Mouse (Mus musculus): ENCODE data around the gene Kif26b.

Kif26b gene

DNA sequence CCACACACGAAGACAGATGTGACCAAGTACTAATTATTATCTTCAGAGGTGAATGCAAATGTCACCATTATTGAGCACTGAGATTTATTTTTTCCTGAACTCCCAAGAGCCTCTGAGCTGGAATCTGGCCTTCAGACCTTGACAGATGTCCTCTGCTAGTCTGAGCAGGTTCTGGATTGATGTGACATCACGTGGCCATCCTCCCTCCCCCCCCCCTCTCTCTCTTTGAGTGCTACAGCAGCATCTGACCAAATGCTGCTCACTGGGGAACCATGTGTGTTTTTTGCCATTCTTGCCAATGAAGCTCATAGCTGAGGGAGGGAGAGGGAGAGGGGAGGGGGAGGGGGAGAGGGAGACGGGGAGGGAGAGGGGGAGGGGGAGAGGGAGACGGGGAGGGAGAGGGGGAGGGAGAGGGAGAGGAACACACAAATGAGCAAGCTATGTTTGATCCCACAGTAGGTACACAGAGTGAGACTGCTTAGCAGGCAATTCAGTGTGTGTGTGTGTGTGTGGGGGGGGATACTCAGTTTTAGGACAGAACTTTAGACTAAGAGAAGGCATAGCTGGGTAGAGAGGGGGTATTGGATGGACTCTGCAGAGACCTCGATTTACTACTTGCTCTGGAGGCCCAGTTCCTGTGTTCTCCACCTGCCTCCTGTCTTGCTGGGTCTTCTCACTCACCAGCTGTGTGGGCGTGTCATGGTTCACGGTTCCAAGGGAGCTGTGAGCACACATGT, 241.9 kb downstream of the Kif26b start:
- peak; percentile 68 for DNase-seq (ENCODE audit: low read depth, low spot score)

DNA sequence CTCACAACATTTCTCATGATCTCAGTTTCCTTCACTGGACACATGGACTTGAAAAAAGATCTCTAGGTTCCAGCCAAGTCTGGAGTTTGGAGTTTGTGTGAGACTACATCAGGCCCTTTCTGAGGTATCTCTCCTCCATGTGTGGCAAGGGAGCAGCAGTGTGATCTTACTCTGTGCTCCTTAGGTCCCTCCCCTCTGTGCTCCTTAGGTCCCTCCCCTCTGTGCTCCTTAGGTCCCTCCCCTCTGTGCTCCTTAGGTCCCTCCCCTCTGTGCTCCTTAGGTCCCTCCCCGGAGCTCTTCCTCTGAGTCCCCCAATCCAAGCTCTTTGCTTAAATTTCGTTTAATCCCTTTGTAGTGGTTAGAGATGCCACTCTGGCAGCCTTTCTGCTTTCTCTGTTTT, 250.8 kb downstream of the Kif26b start:
- DNase-seq (ENCODE audit: low read depth, low spot score) = no peak

DNA sequence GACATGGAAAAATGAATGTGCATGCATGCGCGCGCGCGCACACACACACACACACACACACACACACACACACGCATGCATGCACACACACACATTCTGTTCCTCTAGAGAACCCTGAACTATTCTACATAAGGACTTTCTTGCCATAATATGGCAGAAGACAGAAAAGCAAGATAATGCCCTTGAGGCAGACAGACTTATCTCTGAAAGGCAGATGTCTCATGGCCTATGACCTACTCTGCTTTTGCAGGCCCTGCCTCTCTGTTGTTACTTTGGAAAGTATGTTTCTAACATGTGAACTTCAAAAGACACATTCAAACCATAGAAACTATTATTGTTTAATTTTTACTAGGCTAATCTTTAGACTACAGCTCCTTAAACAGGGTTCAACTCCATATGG, 255.1 kb downstream of the Kif26b start:
- DNase-seq (ENCODE audit: low read depth, low spot score) = no peak

DNA sequence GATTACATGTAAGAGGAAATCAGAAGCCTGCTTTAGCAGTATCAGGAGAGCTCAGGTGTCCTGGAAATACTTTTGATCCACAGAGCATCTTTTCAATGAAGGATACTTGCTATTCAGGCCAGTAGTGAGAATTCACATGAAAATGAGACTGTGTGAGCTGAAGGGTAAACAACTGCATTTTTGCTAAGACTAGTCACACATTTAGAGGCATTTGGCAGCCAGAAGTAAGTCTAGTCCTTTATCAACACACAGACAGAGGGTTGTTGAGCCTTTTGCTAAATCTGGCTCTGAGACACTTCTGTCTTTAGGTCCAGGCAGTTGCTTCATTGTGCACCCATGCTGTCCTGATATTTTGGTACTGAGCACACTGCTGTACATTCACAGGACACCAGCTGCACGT, 262.3 kb downstream of the Kif26b start:
- DNase-seq (ENCODE audit: low read depth, low spot score) = no peak

DNA sequence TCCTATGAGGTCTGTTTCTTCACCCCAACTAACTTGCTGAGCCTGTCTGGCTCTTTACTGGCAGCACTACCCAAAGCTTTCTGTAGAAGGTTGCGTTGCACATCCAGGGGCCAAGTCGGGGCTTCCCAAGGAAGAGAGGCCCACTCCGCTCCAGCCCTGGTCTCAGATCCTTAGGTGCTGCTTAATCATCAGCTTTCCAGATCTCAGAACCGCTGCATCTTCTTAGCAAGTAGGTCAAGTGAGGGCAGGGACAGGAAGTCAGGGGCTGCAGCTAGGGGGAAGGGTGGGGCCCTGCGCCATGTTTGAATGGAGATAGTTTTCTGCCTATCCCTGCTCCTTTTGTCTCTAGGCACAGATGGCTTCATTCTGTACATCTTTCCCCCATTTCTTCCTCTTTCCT, 263.8 kb downstream of the Kif26b start:
- DNase-seq (ENCODE audit: low read depth, low spot score) = no peak

GRCm38 (mm10) chr1:178794866-178795265, 265.9 kb downstream of the Kif26b start:
- DNase-seq (ENCODE audit: low read depth, low spot score) = no peak

GRCm38 (mm10) chr1:178797388-178797787, 268.5 kb downstream of the Kif26b start:
- DNase-seq (ENCODE audit: low read depth, low spot score) = no peak

DNA sequence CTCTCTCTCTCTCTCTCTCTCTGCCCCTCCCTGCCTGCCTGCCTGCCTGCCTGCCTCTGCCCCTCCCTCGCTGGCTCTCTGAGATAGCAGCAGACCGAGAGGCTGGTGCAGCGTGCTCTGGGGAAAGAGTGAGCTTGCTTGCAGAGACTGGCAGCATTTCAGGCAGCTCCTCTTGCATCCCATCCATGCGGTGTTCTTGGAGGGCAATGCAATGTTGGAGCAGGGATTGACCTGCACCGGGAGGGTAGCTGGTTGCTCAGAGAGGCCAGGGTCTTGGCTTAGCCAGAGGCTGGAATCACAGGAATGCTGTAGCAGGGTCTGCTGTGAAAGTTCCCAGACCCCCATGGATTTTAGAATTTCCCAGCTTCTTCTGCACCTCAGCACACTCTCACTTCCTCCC, 269.4 kb downstream of the Kif26b start:
- peak; percentile 95 for DNase-seq (ENCODE audit: low read depth, low spot score)

DNA sequence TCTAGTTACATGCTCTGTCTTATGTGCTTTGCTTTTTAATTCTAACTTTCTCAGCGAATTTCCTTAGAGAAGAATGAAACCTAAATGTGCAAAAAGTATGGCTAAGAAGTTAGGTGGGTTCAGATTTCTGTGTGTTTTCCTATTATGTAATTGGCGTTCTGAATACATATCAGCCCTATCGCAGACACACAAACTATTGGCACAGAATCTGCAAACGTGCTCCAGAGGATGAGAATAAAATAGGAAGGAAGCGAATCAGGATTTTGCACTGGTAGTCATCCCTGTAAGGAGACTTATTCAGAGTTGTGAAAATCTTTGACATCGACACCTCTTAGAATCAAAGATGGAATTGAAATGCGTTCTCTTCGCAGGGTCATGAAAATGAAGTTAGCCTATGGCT, 270.0 kb downstream of the Kif26b start:
- DNase-seq (ENCODE audit: low read depth, low spot score) = peak; percentile 64

GRCm38 (mm10) chr1:178799836-178800552, 271.1 kb downstream of the Kif26b start:
- peak; percentile 44 for DNase-seq (ENCODE audit: low read depth, low spot score)

DNA sequence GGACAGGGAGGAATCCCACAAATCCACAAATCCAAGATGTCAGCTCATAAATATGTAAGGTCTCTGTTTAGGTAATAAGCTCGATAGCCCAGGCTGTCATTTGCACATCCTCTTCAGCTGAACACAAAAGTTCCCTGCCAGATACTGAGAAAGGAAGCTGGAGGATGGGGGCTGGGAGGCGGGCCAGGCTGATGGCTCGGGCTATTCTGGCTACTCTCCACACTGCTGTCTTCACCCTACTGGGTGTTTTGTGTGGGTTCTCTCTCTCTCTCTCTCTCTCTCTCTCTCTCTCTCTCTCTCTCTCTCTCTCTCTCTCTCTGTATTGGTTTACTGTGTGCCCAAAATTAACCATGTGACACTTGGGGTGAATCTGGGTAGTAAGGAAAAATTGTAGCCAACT, 274.2 kb downstream of the Kif26b start:
- peak; percentile 64 for DNase-seq (ENCODE audit: low read depth, low spot score)

GRCm38 (mm10) chr1:178817476-178817875, 288.6 kb downstream of the Kif26b start:
- DNase-seq (ENCODE audit: low read depth, low spot score) = no peak

DNA sequence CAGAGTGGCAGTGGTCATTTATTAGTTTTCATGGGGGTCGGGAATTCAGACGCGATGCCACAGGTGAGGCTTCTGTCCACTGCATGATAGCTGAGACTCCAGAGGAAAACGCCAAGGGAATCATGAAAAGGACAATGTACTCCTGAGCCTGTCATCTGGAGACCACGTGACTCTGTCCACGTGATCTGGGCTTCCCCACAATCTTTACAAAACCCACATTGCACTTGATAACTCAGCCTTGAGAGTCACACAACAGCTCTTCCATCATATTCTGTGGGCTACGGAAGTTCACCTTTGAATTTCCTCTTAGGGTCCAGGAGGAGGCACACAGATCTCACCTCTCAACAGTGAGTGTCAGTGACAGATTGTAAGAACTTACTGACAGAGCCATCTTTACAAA, 290.1 kb downstream of the Kif26b start:
- no peak for DNase-seq (ENCODE audit: low read depth, low spot score)

DNA sequence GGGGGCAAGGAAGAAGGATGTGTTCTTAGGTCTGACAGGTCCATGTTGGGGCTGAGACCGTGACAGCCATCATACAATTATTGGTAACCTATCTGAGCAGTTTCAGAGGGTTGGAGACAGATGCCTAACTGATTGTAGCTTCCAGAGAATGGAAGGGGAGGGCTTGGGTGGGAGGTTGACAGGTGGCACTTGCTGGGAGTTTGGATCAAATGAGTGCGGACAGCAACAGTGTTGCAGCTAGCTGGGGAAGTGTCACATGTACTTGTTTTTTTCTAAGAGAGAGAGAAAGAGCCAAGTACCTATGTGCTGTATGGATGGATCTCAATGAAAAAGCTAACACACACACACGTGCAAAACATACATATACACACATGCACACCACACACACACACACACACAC, 291.2 kb downstream of the Kif26b start:
- DNase-seq (ENCODE audit: low read depth, low spot score) = peak; percentile 51

- DNase-seq (ENCODE audit: low read depth, low spot score) = no peak
Measured at GRCm38 (mm10) chr1:178820556-178821435, 291.9 kb downstream of the Kif26b start.

- DNase-seq (ENCODE audit: low read depth, low spot score) = no peak
Measured at GRCm38 (mm10) chr1:178824871-178825270, 295.9 kb downstream of the Kif26b start.

DNA sequence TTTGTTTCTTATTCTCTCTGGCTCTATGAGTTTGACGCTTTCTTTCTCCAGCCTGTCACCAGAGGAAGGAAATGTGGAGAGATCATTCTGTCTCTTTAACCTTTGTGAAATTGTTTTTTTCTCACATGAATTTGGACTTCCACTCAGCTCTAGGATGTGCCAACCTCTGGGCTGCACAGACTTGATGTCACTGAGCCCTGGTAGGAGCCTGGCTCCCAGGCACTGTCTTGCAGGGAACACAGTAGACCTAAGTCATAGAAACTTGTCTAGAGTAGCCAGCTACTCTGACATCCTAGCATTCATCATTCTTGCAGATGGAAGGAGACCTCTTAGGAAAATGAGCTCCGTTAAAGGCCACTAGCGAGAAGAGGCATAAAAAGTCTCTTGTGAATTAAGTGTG, 298.3 kb downstream of the Kif26b start:
- DNase-seq (ENCODE audit: low read depth, low spot score) = no peak

GRCm38 (mm10) chr1:178829456-178829855, 300.5 kb downstream of the Kif26b start:
- DNase-seq (ENCODE audit: low read depth, low spot score) = peak; percentile 59

- no peak for DNase-seq (ENCODE audit: low read depth, low spot score)
Measured at GRCm38 (mm10) chr1:178832571-178832970, 303.6 kb downstream of the Kif26b start.

DNA sequence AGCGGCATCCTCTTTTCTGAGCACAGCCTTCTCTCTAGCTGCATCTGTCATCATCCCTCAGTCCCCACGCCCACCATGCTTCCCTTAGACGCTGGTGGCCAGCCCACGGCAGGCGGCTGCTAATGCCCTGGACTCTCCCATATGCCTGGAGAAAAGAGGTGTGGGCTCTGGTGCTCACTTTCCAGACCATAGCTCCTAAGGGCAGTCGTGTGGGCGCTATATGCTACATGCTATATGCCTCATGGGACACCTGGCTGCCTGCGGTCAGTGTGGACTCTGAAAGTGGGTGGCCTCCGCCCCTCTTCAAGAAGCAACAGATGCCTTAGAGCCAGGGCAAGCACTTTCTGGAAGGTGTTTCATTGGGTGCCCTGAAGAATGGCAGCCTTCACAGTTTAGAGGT, 306.9 kb downstream of the Kif26b start:
- peak; percentile 32 for DNase-seq (ENCODE audit: low read depth, low spot score)

- no peak for DNase-seq (ENCODE audit: low read depth, low spot score)
Measured at GRCm38 (mm10) chr1:178836998-178837397, 308.1 kb downstream of the Kif26b start.

DNA sequence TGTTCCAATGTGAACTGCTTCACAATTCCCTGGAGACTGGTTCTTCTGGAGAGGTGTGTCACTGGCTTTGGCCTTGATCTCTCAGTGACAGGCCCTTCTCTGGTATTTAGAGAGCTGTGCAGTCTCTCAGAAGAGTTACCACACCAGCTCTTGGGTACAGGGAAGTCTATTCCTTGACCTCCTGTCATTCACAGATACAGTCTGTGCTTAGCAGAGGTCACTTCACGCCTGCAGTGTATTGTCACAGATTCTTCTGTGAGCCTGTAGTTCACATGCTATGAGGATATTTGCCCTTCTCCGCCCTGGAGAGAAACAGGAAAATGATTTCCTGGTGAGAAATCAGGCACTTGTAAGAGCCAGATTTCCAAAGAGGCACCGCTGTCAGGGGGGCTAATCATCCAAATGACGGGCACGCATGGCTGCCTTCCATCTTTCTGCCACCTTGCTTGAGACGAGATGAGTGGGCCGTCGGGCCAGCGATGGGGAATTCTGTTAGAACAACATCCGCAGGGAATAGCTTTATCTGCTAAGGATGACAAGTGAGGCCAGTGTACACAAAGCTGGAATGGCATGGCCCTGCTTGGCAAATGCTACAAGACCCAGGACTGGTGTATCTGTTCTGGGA, 309.9 kb downstream of the Kif26b start:
- DNase-seq (ENCODE audit: low read depth, low spot score) = no peak

Data from brain, adult 2 months (tissue).